Mouse (Mus musculus) intestine, embryonic 16.5 days (tissue): Measurements from ENCODE around the gene Pnmt. TPM values are rescaled to one million over a fixed set of nuclear protein-coding genes. Genes with fewer than 3 reads are reported as not detected.
"Not testable (repeated sequence)": the region's sequence is repeated elsewhere in the genome, so short reads cannot be mapped to it uniquely, and the experiment has no call there.

Experiments used
- ATAC-seq: fragments of 200-750 bp; cut with Nextera tagmentation; 2 replicates; pipeline ENCODE4 v1.8.0; 2017; ENCODE audit warnings: moderate TSS enrichment, moderate library complexity
- H3K27ac ChIP-seq: fragments of 300-500 bp; sonication (generic); 2 replicates; pipeline ENCODE4 v1.5.1; 2014; ENCODE audit warnings: mild to moderate bottlenecking, low read length
- H3K27me3 ChIP-seq: fragments of 300-500 bp; sonication (generic); replicated peaks from 2 replicates; pipeline ENCODE4 v1.6.1; 2014; ENCODE audit warnings: low read length, control low read depth, mixed read lengths; ENCODE audit not compliant: control insufficient read depth, insufficient read depth
- H3K36me3 ChIP-seq: fragments of 300-500 bp; sonication (generic); 2 replicates; pipeline ENCODE4 v1.6.1; 2014; ENCODE audit warnings: low read length, control low read depth; ENCODE audit not compliant: control insufficient read depth, insufficient read depth
- H3K4me1 ChIP-seq: fragments of 300-500 bp; sonication (generic); 2 replicates; pipeline ENCODE4 v1.6.1; 2014; ENCODE audit warnings: low read length, control low read depth, mixed read lengths; ENCODE audit not compliant: control insufficient read depth, insufficient read depth
- H3K4me2 ChIP-seq: fragments of 300-500 bp; sonication (generic); 2 replicates; pipeline ENCODE4 v1.6.1; 2014; ENCODE audit warnings: low read depth, low read length, control low read depth
- H3K4me3 ChIP-seq: fragments of 300-500 bp; sonication (generic); 2 replicates; pipeline ENCODE4 v1.5.1; 2014; ENCODE audit warnings: mild to moderate bottlenecking, low read length
- H3K9ac ChIP-seq: fragments of 300-500 bp; sonication (generic); 2 replicates; pipeline ENCODE4 v1.6.1; 2014; ENCODE audit warnings: low read depth, low read length
- H3K9me3 ChIP-seq: fragments of 300-500 bp; sonication (generic); 2 replicates; pipeline ENCODE4 v1.6.1; 2016; ENCODE audit warnings: low read length, control low read depth; ENCODE audit not compliant: control insufficient read depth
- WGBS: fragments of 180-500 bp; shearing (Covaris S2); extraction: QIAGEN DNeasy Blood & Tissue Kit; methylation state at CpG from one replicate; pipeline ENCODE4 v1.1.7; 2014; 5-methylcytosine and 5-hydroxymethylcytosine counted together
- polyA plus RNA-seq: library from polyadenylated mRNA; unstranded; fragments of >200 nt; fragmentation: Nextera tagmentation; extraction: Ambion mirVana; gene quantifications from 2 replicates; pipeline ENCODE4 v1.2.1, GENCODE M21; 2015

Pnmt gene
- polyA plus RNA-seq, 1 experiment from 2014 or later = 0.16 TPM

DNA sequence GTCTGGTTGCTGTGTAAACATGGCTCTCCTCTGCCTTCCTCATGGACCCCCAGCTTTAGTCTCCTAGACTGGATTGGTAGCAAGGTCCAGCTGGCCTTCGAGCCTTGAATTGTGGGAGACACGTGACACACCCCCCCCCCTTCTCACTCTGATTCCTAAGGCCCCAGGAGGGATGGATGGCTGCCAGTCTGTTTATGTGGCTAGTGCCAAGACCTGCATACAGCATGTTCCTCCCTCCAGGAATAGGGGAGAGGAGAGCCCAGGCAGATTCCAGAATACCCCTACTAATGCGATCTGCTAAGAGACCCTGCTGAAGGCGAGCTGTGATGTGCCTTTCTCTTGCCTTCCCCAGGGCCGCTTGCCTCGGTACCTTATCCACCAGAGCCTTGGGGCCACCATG, 6.1 kb upstream of the Pnmt start:
- Histone ChIP-seq H3K27ac (no peak overlapping the region), H3K4me3 (no peak overlapping the region), H3K4me1 (no peaks in the 10 kb centered on the region), H3K4me2 (no peak overlapping the region), H3K27me3 (0 out of 2 replicates have a peak, but pooled peaks cover 3% of the 10 kb centered on the region), H3K9me3 (no peaks in the 10 kb centered on the region), H3K36me3 (peaks cover 10% of the 10 kb centered on the region), H3K9ac (no peak overlapping the region)
- 87% methylated on average over 6 of the region's 6 CpGs for whole genome bisulfite sequencing
- ATAC-seq = no peak

DNA sequence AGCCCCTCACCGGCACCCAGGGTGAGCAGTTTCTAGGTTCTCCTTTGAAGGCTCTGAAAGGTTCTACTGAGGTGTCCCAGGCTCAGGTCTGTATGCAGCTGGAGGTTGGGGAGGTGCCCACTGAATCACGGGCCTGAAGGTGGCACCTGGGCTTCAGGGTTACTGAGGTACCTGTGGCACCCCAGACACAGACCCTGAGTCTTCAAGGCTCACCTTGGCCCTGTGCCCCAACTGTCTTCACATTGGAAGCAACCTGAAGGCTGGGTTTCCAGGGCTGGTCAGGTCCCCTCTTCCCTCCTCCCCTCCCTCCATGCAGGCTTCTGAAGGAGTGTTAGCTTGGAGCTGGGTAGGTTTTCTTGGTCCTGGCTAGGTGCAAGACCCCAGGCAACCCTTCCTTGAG, 4.6 kb upstream of the Pnmt start:
- peaks cover 8% of the 10 kb centered on the region for H3K36me3 ChIP-seq
- 80% methylated on average over 2 of the region's 2 CpGs for WGBS
- H3K4me1 ChIP-seq = no peaks in the 10 kb centered on the region
- H3K27ac ChIP-seq = no peak overlapping the region
- no peak for ATAC-seq
- H3K9me3 ChIP-seq = no peaks in the 10 kb centered on the region
- no peak overlapping the region for H3K4me2 ChIP-seq
- no peak overlapping the region for H3K9ac ChIP-seq
- H3K4me3 ChIP-seq = no peak overlapping the region
- peaks cover 11% of the 10 kb centered on the region for H3K27me3 ChIP-seq

DNA sequence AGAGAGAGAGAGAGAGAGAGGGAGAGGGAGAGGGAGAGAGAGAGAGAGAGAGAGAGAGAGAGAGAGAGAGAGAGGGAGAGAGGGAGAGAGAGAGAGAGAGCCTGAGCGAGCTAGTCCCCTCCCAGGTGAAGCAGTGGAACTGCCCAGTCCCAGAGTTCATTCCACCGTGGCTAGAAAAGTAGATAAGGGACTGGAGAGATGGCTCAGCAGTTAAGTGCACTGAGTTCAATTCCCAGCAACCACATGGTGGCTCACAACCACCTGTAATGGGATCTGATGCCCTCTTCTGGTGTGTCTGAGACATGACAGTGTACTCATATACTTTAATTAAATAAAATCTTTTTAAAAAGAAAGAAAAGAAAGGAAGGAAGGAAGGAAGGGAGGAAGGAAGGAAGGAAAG, 3.8 kb upstream of the Pnmt start:
- H3K27me3 ChIP-seq = peaks cover 12% of the 10 kb centered on the region
- H3K9me3 ChIP-seq, H3K4me1 ChIP-seq, H3K4me2 ChIP-seq, H3K36me3 ChIP-seq, ATAC-seq, H3K4me3 ChIP-seq, H3K27ac ChIP-seq, H3K9ac ChIP-seq: not testable (repeated sequence)
- WGBS = 36% methylated on average over 2 of the region's 2 CpGs

DNA sequence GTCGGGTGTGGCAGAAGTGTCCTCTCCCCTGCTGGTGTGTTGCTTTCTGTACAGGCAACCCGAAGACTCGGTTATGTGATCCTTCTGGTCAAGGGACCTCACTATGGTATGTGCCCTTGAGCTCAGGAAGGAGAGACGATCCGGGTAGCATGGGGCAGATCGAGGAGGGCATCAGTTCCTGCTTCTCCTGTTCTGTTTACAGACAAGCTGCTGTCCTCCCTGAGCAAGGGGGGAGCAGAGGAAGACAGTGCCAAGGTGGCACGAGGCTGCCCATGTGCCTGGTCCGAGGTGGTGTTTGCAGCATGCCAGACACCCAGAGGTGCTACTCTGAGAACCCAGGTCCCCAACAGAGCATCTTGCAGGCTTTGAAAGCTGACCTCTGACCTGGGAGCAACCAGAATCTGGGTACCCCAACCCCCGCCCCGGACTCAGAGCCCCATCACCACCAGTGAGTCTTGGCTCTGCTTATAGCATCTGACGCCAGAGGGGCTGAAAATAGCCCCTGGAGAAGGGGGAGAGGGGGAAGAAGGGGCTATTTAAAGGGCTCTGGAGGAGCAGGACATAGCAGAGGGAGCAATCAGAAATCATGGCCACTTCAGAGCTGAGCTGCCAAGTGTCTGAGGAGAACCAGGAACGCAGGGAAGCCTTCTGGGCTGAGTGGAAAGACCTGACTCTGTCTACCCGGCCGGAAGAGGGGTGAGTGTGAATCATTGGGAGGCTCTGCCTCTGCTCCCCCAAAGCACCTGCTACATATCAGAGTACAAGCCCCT, 2.8 kb upstream of the Pnmt start, which contains the start of gene Tcap:
TSS of gene Tcap (plus strand) at position 551 of the 770 bp plus-strand sequence.
- no peak within 1 kb of the TSS for H3K9ac ChIP-seq
- no peaks in the 10 kb centered on the region for H3K9me3 ChIP-seq
- no peak within 1 kb of the TSS for H3K27ac ChIP-seq
- no peak within 1 kb of the TSS for H3K4me2 ChIP-seq
- H3K27me3 ChIP-seq = peaks cover 17% of the 10 kb centered on the region
- H3K4me3 ChIP-seq = no peak within 1 kb of the TSS
- 0 out of 2 replicates have a peak, but pooled peaks cover 3% of the 10 kb centered on the region for H3K36me3 ChIP-seq
- H3K4me1 ChIP-seq = no peaks in the 10 kb centered on the region
- no peak for ATAC-seq
- 57% methylated on average over 14 of the region's 14 CpGs for WGBS

DNA sequence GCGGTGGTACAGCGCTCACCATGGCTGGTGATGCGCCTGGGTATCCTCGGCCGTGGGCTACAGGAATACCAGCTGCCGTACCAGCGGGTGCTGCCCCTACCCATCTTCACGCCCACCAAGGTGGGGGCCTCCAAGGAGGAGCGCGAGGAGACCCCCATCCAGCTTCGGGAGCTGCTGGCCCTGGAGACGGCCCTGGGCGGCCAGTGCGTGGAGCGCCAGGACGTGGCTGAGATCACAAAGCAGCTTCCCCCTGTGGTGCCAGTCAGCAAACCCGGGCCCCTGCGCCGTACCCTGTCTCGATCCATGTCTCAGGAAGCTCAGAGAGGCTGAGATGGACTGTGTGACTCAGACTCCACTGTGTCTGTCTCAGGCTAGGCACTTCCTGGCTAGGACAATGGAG, 2.0 kb upstream of the Pnmt start:
- no peak overlapping the region for H3K9ac ChIP-seq
- H3K4me2 ChIP-seq = no peak overlapping the region
- H3K4me3 ChIP-seq = no peak overlapping the region
- no peak overlapping the region for H3K27ac ChIP-seq
- no peak for ATAC-seq
- 0 out of 2 replicates have a peak, but pooled peaks cover 3% of the 10 kb centered on the region for H3K36me3 ChIP-seq
- H3K27me3 ChIP-seq = peaks cover 17% of the 10 kb centered on the region
- peaks cover 3% of the 10 kb centered on the region; the same call in 1 of the 2 replicates for H3K4me1 ChIP-seq
- H3K9me3 ChIP-seq = no peaks in the 10 kb centered on the region
- 80% methylated on average over 20 of the region's 20 CpGs for WGBS

DNA sequence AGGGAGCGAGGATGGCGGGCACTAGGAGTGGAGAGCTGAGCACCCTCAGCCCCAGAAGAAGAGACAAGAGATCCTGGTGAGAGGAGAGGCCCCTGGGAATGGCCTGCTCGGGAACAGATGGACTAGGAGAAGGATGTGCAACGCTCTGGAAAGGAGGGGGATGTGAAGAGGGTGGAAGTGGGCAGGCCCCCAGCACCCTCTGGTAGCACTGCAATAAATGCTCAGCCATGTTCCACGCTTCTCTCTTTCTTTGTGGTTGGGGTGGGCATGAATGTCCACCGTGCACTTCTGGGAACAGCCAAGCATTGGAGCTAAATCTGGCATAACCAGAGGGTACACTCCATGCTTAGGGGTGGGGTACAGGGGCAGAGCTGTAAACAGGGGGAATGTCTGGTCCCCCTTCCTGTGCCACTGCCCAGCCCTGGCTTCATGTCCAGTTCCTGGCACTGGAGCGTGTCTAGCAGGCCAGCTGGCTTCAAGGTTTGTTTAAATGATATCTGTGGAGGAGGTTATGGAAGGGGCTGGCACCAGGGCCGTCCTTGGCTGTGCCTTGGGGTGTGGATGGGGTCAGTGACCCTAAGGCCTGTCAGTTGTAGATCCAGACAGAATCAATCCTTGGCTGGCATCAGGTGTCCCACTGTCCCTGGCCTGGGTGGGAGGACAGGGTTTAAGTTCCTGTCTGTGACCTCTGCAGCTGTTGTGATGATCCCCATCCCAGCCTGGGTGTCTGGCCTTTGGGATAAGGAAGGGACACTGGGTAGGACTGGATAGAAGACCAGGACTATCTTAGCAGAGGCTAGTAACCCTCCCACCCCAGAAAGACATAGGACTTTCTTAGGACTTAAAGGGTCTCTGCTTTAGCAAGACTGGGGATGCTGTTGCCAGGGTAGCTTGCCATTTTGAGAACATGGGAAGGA, 1.3 kb upstream of the Pnmt start:
- no peaks in the 10 kb centered on the region for H3K36me3 ChIP-seq
- no peak for ATAC-seq
- H3K27ac ChIP-seq = no peak overlapping the region
- no peaks in the 10 kb centered on the region for H3K9me3 ChIP-seq
- WGBS = 64% methylated on average over 8 of the region's 8 CpGs
- H3K9ac ChIP-seq = no peak overlapping the region
- peaks cover 4% of the 10 kb centered on the region; the same call in 1 of the 2 replicates for H3K4me1 ChIP-seq
- H3K4me2 ChIP-seq = no peak overlapping the region
- peaks cover 17% of the 10 kb centered on the region for H3K27me3 ChIP-seq
- no peak overlapping the region for H3K4me3 ChIP-seq

DNA sequence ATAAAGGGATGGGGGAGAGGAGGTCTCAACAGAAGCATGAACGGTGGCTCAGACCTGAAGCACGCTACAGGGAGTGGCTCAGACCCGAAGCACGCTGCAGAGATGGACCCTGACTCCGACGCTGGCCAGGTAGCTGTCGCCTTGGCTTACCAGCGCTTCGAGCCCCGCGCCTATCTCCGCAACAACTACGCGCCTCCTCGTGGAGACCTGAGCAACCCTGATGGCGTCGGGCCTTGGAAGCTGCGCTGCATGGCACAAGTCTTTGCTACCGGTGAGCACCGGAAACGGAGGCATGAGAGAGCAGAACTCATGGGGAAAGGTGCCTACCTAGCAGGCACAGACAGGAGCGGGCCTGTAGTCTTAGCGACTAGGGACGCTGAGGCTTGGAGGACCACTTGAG, 346 bp downstream of the Pnmt start:
- no peaks in the 10 kb centered on the region for H3K9me3 ChIP-seq
- peaks cover 17% of the 10 kb centered on the region for H3K27me3 ChIP-seq
- no peak overlapping the region for H3K4me3 ChIP-seq
- peaks cover 7% of the 10 kb centered on the region; the same call in 1 of the 2 replicates for H3K4me1 ChIP-seq
- H3K4me2 ChIP-seq = no peak overlapping the region
- H3K9ac ChIP-seq = no peak overlapping the region
- H3K36me3 ChIP-seq = no peaks in the 10 kb centered on the region
- H3K27ac ChIP-seq = no peak overlapping the region
- no peak for ATAC-seq
- WGBS = 9% methylated on average over 24 of the region's 24 CpGs

DNA sequence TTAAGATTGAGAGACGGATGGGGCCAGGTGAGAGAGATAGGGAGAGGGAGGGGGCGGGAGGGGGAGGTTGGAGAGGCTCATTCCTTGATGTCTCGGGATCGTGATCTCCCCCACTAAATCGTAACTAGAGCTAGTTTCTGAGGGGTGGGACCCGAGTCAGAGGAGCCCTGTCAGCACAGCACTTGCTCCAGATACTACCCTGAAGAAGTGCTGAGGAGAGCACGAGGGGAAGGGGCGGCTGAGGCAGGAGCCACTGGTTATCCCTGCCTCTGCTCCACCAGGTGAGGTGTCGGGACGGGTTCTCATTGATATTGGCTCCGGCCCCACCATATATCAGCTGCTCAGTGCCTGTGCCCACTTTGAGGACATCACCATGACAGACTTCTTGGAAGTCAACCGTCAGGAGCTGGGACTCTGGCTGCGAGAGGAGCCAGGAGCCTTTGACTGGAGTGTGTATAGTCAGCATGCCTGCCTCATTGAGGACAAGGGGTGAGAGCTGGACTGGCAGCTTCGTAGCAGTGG, 867 bp downstream of the Pnmt start:
- Histone ChIP-seq H3K36me3 (no peaks in the 10 kb centered on the region), H3K4me1 (peaks cover 12% of the 10 kb centered on the region), H3K9me3 (no peaks in the 10 kb centered on the region), H3K4me2 (no peak overlapping the region), H3K27ac (no peak overlapping the region), H3K9ac (no peak overlapping the region), H3K27me3 (peaks cover 17% of the 10 kb centered on the region), H3K4me3 (no peak overlapping the region)
- 55% methylated on average over 14 of the region's 14 CpGs for WGBS
- no peak for ATAC-seq

DNA sequence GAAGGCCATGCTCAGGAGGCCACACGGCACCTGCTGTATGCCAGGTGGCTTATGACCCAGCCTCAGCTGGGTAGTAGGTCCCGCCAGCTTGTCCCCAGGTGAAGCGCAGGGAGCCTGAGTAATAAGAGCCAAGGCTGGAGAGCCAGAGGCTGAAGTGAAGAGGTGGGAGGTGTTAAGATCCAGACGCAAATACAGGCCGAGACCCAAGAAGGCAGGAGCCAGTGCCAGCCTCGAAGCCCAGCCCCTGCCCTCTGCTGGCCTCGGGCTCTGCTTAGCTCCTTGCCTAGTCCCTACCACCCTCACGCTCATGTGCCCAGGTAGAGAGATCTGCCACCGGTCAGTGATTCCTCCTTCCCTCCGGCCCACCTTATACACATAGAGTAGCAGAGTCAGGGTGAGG, 2.0 kb downstream of the Pnmt start:
- no peak overlapping the region for H3K9ac ChIP-seq
- H3K4me3 ChIP-seq = no peak overlapping the region
- H3K27ac ChIP-seq = no peak overlapping the region
- peaks cover 24% of the 10 kb centered on the region for H3K4me1 ChIP-seq
- H3K9me3 ChIP-seq = no peaks in the 10 kb centered on the region
- no peak overlapping the region for H3K4me2 ChIP-seq
- no peaks in the 10 kb centered on the region for H3K36me3 ChIP-seq
- 75% methylated on average over 10 of the region's 10 CpGs for WGBS
- no peak for ATAC-seq
- H3K27me3 ChIP-seq = peaks cover 17% of the 10 kb centered on the region
